Mouse (Mus musculus): ENCODE data around the gene Lap3. TPM values are rescaled to one million over a fixed set of nuclear protein-coding genes. Genes with fewer than 3 reads are reported as not detected.

The Lap3 gene
- polyA plus RNA-seq, 1 experiment from 2014 or later = 35.4 TPM

DNA sequence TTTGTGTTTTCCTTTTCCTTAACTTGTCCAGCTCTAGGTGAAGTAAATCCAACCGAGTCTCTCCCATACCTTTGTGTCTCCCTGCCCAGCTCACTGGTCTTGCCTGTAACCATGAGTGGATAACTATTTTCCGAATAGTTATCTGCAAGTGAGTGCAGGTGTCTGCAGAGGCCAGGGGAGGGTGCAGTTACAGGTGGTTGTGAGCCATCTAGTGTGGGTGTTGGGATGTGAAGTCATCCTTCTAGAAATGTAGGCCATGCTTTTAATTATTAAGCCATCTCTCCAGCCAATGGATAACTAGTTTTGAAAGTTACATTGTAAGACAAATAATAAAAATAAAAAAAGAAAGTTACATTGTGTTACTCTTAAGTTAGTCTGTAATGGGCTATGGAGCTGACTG, 20.3 kb downstream of the Lap3 start:
- Histone ChIP-seq H3K9me3 (ENCODE audit: control insufficient read depth, low read length) (no peaks in the 10 kb centered on the region), H3K27me3 (replicated peaks; ENCODE audit: control insufficient read depth, insufficient read depth, low read length) (no peaks in the 10 kb centered on the region), H3K36me3 (ENCODE audit: control insufficient read depth, insufficient read depth) (peaks cover 5% of the 10 kb centered on the region; the same call in 1 of the 2 replicates), H3K27ac (ENCODE audit: low read length) (no peak overlapping the region), H3K4me2 (ENCODE audit: low read length) (no peak overlapping the region), H3K9ac (replicated peaks; ENCODE audit: low read depth, low read length) (no peak overlapping the region), H3K4me3 (replicated peaks; ENCODE audit: low read length) (no peak overlapping the region), H3K4me1 (replicated peaks; ENCODE audit: control insufficient read depth, insufficient read depth, low read length) (no peaks in the 10 kb centered on the region)
- WGBS = 91% methylated on average over 2 of the region's 2 CpGs
- ATAC-seq = no peak

- WGBS = 56% methylated on average over 1 of the region's 1 CpGs
- no peaks in the 10 kb centered on the region for H3K4me1 ChIP-seq (replicated peaks; ENCODE audit: control insufficient read depth, insufficient read depth, low read length)
- ATAC-seq = no peak
- no peaks in the 10 kb centered on the region for H3K27me3 ChIP-seq (replicated peaks; ENCODE audit: control insufficient read depth, insufficient read depth, low read length)
- H3K4me2 ChIP-seq (ENCODE audit: low read length) = no peak overlapping the region
- H3K9me3 ChIP-seq (ENCODE audit: control insufficient read depth, low read length) = no peaks in the 10 kb centered on the region
- no peak overlapping the region for H3K4me3 ChIP-seq (replicated peaks; ENCODE audit: low read length)
- no peak overlapping the region for H3K9ac ChIP-seq (replicated peaks; ENCODE audit: low read depth, low read length)
- no peak overlapping the region for H3K27ac ChIP-seq (ENCODE audit: low read length)
- H3K36me3 ChIP-seq (ENCODE audit: control insufficient read depth, insufficient read depth) = peaks cover 5% of the 10 kb centered on the region; the same call in 1 of the 2 replicates
Measured at GRCm38 (mm10) chr5:45514599-45514998, 21.4 kb downstream of the Lap3 start.

DNA sequence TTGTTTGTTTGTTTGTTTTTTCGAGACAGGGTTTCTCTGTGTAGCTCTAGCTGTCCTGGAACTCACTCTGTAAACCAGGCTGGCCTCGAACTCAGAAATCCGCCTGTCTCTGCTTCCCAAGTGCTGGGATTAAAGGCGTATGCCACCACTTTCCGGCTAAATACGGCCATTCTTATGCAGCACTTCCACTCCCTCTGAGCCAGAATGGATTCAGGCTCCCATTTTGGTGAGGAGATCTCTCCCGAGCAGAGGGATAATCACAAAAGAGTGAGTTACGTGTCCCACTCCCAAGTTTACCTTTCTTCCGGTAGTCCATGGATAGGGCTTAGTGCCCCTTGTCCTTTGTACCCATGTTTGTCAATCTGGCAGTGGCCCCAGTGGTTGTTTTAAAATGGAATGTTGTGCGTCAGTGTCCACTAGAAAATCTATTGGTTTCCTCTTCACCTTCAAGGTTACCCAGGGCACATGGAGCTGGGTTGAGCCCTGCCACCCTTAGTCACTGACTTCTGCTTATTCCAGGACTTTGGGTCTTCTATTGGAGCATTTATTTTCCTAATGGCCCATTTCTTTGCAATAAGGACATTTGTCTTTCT, 22.1 kb downstream of the Lap3 start:
- Histone ChIP-seq H3K36me3 (ENCODE audit: control insufficient read depth, insufficient read depth) (peaks cover 5% of the 10 kb centered on the region; the same call in 1 of the 2 replicates), H3K4me3 (replicated peaks; ENCODE audit: low read length) (no peak overlapping the region), H3K4me1 (replicated peaks; ENCODE audit: control insufficient read depth, insufficient read depth, low read length) (0 out of 2 replicates have a peak, but pooled peaks cover 2% of the 10 kb centered on the region), H3K27me3 (replicated peaks; ENCODE audit: control insufficient read depth, insufficient read depth, low read length) (no peaks in the 10 kb centered on the region), H3K27ac (ENCODE audit: low read length) (no peak overlapping the region), H3K9ac (replicated peaks; ENCODE audit: low read depth, low read length) (no peak overlapping the region), H3K9me3 (ENCODE audit: control insufficient read depth, low read length) (no peaks in the 10 kb centered on the region), H3K4me2 (ENCODE audit: low read length) (no peak overlapping the region)
- no peak for ATAC-seq
- WGBS = 93% methylated on average over 10 of the region's 10 CpGs

GRCm38 (mm10) chr5:45519960-45520808, 27.0 kb downstream of the Lap3 start, which contains the start of gene Med28:
Med28 (plus strand) TSS chr5:45520229.
- Histone ChIP-seq H3K4me1 (replicated peaks; ENCODE audit: control insufficient read depth, insufficient read depth, low read length) (peaks cover 17% of the 10 kb centered on the region), H3K27ac (ENCODE audit: low read length) (peak within 1 kb of the TSS; percentile 70), H3K27me3 (replicated peaks; ENCODE audit: control insufficient read depth, insufficient read depth, low read length) (no peaks in the 10 kb centered on the region), H3K9ac (replicated peaks; ENCODE audit: low read depth, low read length) (peak within 1 kb of the TSS; percentile 94), H3K36me3 (ENCODE audit: control insufficient read depth, insufficient read depth) (peaks cover 4% of the 10 kb centered on the region), H3K4me2 (ENCODE audit: low read length) (peak within 1 kb of the TSS; percentile 98), H3K9me3 (ENCODE audit: control insufficient read depth, low read length) (no peaks in the 10 kb centered on the region), H3K4me3 (replicated peaks; ENCODE audit: low read length) (peak within 1 kb of the TSS; percentile 99)
- WGBS = 2% methylated on average over 56 of the region's 56 CpGs
- ATAC-seq = peak; percentile 97

DNA sequence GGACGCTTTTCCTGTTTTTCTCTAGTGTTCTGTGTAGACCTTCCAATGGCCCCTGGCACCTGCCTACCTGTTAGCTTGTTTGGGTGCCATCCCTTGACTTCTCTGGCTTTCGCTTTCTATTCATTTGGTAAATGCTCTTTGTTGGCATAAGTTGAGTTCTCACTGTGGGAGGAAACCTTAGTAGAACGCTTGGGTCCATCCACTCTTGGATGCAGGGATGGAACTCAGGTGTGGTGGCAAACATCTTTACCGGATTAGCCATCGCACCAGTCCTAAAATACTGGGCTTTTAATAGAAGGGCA, 27.6 kb downstream of the Lap3 start:
- Histone ChIP-seq H3K9me3 (ENCODE audit: control insufficient read depth, low read length) (no peaks in the 10 kb centered on the region), H3K36me3 (ENCODE audit: control insufficient read depth, insufficient read depth) (peaks cover 8% of the 10 kb centered on the region), H3K27me3 (replicated peaks; ENCODE audit: control insufficient read depth, insufficient read depth, low read length) (no peaks in the 10 kb centered on the region), H3K4me3 (replicated peaks; ENCODE audit: low read length) (peak overlapping the region; percentile 99), H3K9ac (replicated peaks; ENCODE audit: low read depth, low read length) (peak overlapping the region; percentile 94), H3K4me1 (replicated peaks; ENCODE audit: control insufficient read depth, insufficient read depth, low read length) (peaks cover 17% of the 10 kb centered on the region), H3K4me2 (ENCODE audit: low read length) (peak overlapping the region; percentile 98), H3K27ac (ENCODE audit: low read length) (no peak overlapping the region)
- WGBS = 6% methylated on average over 5 of the region's 5 CpGs
- ATAC-seq = no peak

- Histone ChIP-seq H3K9me3 (ENCODE audit: control insufficient read depth, low read length) (no peaks in the 10 kb centered on the region), H3K4me2 (ENCODE audit: low read length) (peak overlapping the region; percentile 98; the same call in 1 of the 2 replicates), H3K9ac (replicated peaks; ENCODE audit: low read depth, low read length) (no peak overlapping the region), H3K27ac (ENCODE audit: low read length) (no peak overlapping the region), H3K4me3 (replicated peaks; ENCODE audit: low read length) (no peak overlapping the region), H3K36me3 (ENCODE audit: control insufficient read depth, insufficient read depth) (peaks cover 8% of the 10 kb centered on the region), H3K4me1 (replicated peaks; ENCODE audit: control insufficient read depth, insufficient read depth, low read length) (peaks cover 17% of the 10 kb centered on the region), H3K27me3 (replicated peaks; ENCODE audit: control insufficient read depth, insufficient read depth, low read length) (no peaks in the 10 kb centered on the region)
- WGBS = 90% methylated on average over 6 of the region's 6 CpGs
- no peak for ATAC-seq
Measured at GRCm38 (mm10) chr5:45521601-45522000, 28.4 kb downstream of the Lap3 start.

DNA sequence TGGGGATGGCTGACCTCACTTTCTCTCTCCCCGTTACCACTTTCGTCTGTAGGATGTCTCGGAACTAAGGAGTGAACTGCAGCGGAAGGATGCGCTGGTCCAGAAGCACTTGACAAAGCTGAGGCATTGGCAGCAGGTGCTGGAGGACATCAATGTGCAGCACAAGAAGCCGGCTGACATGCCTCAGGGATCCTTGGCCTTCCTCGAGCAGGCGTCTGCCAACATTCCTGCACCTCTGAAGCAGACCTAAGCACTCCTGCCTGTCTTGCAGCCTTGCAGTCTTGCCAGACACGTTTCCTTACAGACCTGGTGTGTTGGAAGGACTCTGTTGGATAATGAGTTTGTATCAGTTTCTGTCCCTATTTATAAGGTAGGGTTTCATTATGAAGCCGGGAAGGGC, 31.9 kb downstream of the Lap3 start:
- WGBS = 91% methylated on average over 10 of the region's 10 CpGs
- H3K4me1 ChIP-seq (replicated peaks; ENCODE audit: control insufficient read depth, insufficient read depth, low read length) = peaks cover 15% of the 10 kb centered on the region
- H3K36me3 ChIP-seq (ENCODE audit: control insufficient read depth, insufficient read depth) = peaks cover 22% of the 10 kb centered on the region
- no peak for ATAC-seq
- no peak overlapping the region for H3K4me2 ChIP-seq (ENCODE audit: low read length)
- H3K9ac ChIP-seq (replicated peaks; ENCODE audit: low read depth, low read length) = no peak overlapping the region
- H3K27ac ChIP-seq (ENCODE audit: low read length) = no peak overlapping the region
- no peaks in the 10 kb centered on the region for H3K27me3 ChIP-seq (replicated peaks; ENCODE audit: control insufficient read depth, insufficient read depth, low read length)
- H3K9me3 ChIP-seq (ENCODE audit: control insufficient read depth, low read length) = no peaks in the 10 kb centered on the region
- H3K4me3 ChIP-seq (replicated peaks; ENCODE audit: low read length) = no peak overlapping the region

DNA sequence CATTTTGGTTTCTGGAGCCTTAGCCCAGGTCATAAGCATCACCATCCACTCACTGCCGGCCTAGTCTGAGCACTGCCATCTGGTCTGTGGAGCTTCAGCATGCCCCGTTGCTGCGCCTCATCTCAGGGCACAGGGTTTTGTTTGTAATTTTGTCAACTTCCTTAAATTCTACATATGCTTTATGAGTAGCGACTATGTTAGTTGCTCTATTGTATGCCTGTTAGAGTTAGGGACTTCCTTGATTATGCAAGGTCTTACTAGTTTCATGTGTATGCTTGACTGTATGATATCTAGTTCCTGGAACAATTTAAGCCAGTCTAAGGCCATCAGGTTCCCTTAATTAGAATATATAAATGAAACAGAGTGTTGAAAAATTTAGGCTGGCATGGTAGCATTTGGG, 33.2 kb downstream of the Lap3 start:
- WGBS = 94% methylated on average over 4 of the region's 4 CpGs
- Histone ChIP-seq H3K27me3 (replicated peaks; ENCODE audit: control insufficient read depth, insufficient read depth, low read length) (no peaks in the 10 kb centered on the region), H3K4me3 (replicated peaks; ENCODE audit: low read length) (no peak overlapping the region), H3K4me1 (replicated peaks; ENCODE audit: control insufficient read depth, insufficient read depth, low read length) (peaks cover 9% of the 10 kb centered on the region), H3K4me2 (ENCODE audit: low read length) (no peak overlapping the region), H3K27ac (ENCODE audit: low read length) (no peak overlapping the region), H3K9me3 (ENCODE audit: control insufficient read depth, low read length) (no peaks in the 10 kb centered on the region), H3K36me3 (ENCODE audit: control insufficient read depth, insufficient read depth) (peaks cover 27% of the 10 kb centered on the region), H3K9ac (replicated peaks; ENCODE audit: low read depth, low read length) (no peak overlapping the region)
- ATAC-seq = no peak

- H3K4me3 ChIP-seq (replicated peaks; ENCODE audit: low read length) = no peak overlapping the region
- H3K36me3 ChIP-seq (ENCODE audit: control insufficient read depth, insufficient read depth) = peaks cover 27% of the 10 kb centered on the region
- H3K9ac ChIP-seq (replicated peaks; ENCODE audit: low read depth, low read length) = no peak overlapping the region
- H3K27ac ChIP-seq (ENCODE audit: low read length) = no peak overlapping the region
- no peaks in the 10 kb centered on the region for H3K9me3 ChIP-seq (ENCODE audit: control insufficient read depth, low read length)
- no peak for ATAC-seq
- H3K4me2 ChIP-seq (ENCODE audit: low read length) = no peak overlapping the region
- 94% methylated on average over 3 of the region's 3 CpGs for WGBS
- no peaks in the 10 kb centered on the region for H3K4me1 ChIP-seq (replicated peaks; ENCODE audit: control insufficient read depth, insufficient read depth, low read length)
- no peaks in the 10 kb centered on the region for H3K27me3 ChIP-seq (replicated peaks; ENCODE audit: control insufficient read depth, insufficient read depth, low read length)
Measured at GRCm38 (mm10) chr5:45529696-45530095, 36.5 kb downstream of the Lap3 start.
